Mouse (Mus musculus) embryo, embryonic 10 days (tissue): ENCODE results near the gene Fcgr4.
"Not testable (repeated sequence)": the region's sequence is repeated elsewhere in the genome, so short reads cannot be mapped to it uniquely, and the experiment has no call there.

Experiments
- DNase-seq: peaks from one replicate; pipeline ENCODE4 v3.0.0-alpha.2; 2015; ENCODE audit warnings: low spot score

Gene Fcgr4

DNA sequence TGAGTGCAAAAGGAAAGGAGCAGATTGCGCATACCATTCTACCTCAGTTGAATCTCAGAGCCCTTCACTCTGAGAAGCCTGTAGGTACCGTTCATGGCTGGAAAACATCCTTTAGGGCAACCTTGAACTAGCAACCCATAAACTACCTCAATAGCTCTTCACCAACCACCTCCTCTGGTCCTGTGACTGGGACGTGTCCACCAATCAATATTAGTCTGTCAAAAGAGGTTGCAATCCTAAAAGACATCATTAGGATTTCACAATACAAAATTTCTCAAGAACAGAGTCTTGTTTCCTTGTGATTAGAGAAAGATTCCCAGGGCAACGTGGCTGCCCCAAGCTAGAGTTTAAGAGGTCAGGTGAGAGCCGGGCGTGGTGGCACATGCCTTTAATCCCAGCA is 34.6 kb downstream of the Fcgr4 start:
- no peak for DNase-seq

DNA sequence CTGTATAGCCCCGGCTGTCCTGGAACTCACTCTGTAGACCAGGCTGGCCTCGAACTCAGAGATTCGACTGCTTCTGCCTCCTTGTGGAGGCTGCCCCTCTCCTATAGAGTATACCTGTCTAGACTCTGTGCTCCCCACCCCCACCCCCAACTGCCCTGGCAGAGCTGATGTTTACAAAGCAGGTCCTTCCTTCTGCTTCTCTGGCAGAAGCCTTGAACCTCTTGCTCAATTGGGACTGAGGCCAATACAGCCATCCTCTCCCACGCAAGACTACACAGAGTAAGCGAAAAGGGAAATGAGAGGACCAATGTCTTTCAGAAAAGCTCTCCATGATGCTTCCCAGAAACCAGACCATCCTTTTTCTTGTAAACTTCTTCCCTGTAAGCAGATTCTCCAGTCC is 38.5 kb downstream of the Fcgr4 start:
- no peak for DNase-seq

DNA sequence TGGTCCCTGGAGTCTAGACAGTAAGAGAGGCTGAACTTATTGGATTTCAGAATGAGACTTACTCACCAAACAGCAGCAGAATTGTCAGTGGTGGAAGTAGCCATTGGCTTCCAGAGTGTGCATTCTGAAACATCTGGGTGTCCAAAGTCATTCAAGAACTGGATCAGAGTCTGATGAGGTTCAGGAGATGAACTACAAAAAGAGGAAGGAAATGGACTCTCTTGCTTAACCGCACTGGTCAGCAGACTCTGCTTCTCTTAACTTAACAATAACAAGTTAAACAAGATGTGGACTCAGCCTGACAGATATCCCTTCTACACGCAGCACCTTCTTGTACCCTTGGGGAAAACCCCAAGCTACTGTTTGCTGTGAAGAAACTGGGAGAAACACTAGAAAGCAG is 40.5 kb downstream of the Fcgr4 start:
- no peak for DNase-seq

DNA sequence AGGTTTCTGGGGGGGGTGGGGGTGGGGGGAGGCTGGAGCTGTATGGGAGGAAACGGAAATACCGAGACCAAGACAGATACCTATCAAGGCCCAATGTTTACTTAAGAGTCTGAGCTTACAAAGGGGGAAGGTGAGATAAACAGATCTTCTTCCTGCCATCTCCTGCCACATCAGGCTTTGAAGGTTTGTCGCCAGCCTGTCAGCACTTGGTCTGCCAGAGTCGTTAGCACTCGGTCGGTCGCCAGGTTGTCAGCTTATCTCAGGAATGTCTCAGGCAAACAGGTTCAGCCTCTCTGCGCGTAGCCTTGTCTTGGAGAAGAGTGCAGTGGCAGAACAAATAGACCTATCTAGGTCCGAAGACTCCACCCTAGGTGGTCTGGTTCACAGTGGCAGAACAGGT is 41.7 kb downstream of the Fcgr4 start:
- DNase-seq: peak; percentile 16

- no peak for DNase-seq
These were observed 42.8 kb downstream of the Fcgr4 start for GRCm38 (mm10) chr1:171061566-171061965.

- DNase-seq: peak; percentile 49
These were observed 45.1 kb downstream of the Fcgr4 start for GRCm38 (mm10) chr1:171063569-171064490.

DNA sequence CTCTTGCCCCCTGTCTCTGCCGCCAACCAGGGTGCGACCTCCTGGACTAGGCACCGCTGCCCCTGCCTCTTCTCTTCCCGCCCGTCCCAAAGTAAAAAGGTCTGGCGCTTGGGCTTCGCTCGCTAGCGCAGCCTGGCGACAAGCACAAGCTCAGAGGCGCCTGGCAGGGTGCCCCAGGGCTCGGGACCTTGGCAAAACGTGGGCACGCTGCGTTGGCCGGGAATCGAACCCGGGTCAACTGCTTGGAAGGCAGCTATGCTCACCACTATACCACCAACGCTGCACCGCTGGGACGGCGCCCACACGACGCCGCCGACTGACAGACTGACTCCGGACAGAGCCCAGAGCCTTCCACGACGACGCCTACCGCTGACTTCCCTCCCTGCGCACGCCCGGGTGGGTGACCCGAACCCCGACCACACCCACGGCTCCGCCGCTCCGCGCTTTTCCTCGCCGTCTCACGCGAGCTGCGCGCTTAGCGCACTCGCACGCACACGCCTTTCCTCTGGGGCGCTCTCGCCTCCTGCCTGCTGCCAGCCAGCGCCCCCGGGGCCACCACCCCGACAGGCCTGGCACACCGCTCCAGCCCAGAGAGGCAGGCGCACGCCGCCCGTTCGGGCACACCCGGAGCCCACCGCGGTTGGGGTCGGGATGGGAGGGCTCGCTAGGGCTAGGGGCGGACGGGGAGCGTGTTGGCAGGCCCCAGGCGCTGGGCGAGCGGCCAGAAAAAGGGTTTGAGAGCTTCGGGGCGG is 45.9 kb downstream of the Fcgr4 start, which contains the start of gene Fcgr3:
TSS of gene Fcgr3 (minus strand) at position 445 of the 752 bp plus-strand sequence.
- DNase-seq: peak; percentile 79

GRCm38 (mm10) chr1:171065243-171065587 is 46.5 kb downstream of the Fcgr4 start:
- not testable (repeated sequence) for DNase-seq

DNA sequence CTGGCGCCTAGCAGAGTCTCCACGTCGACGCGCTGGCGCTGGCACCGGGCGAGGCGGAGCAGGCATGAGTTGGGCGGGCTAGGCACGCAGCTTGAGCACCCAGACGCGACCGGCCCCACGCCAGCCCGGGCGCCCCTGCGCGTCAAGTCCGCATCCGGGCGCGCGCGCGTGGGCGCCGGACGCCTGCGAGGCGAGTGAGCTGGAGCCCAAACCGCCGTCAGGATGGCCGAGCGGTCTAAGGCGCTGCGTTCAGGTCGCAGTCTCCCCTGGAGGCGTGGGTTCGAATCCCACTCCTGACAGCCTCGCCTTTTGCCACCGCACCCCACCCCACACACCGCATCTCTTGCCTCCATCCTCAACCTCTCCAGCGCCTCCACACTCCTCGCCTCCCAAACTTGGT is 47.0 kb downstream of the Fcgr4 start:
- not testable (repeated sequence) for DNase-seq

- not testable (repeated sequence) for DNase-seq
These were observed 47.9 kb downstream of the Fcgr4 start for GRCm38 (mm10) chr1:171066583-171066982.

- DNase-seq: not testable (repeated sequence)
These were observed 49.2 kb downstream of the Fcgr4 start for GRCm38 (mm10) chr1:171067928-171068327.

DNA sequence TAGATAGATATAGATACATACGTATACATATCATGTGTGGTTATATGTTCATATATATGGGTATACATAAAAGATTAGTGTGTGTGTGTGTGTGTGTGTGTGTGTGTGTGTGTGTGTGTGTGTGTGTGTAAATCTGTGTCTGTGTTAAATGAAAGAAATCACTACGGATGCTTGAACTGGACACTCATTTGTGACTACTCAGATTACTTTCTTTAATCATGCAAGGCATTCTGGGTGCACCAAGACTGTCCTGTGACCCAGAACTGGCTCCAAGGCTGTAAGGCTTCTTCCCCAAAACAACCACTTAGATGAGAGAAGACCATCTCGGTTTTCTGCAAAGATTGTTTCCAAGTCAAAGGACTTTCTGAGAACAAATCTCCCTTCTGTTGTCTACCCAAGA is 50.8 kb downstream of the Fcgr4 start:
- DNase-seq: peak; percentile 49

DNA sequence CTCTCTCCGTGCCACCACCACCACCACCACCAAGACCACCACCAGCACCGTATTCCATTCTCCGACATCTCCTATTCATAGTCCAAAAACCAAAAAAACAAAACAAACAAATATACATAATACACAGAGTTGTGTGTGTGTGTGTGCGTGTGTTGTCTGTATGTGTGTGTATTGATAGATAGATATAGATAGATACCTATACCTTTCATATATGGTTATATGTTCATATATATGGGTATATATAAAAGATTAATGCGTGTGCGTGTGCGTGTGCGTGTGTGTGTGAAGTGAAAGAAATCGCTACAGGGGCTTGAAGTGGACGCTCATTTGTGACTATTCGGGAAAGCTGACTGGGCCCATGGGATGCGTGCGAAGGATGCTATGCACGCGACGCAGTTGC is 52.2 kb downstream of the Fcgr4 start:
- DNase-seq: not testable (repeated sequence)

DNA sequence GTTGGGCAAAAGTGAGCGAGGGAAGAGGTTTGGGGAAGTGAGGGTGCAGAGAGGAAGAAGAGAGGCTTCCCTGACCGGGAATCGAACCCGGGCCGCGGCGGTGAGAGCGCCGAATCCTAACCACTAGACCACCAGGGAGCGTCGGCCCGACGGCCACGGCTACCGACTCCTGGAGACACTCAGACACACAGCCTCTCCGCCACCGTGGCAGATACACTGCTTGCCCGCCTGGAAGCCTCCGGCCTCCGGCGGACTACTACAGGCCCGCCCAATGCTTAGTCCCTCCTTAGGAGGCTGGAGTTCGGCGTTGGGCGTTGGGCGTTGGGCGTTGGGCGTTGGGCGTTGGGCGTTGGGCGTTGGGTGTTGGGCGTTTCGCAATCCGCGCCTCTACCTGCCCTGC is 53.0 kb downstream of the Fcgr4 start:
- not testable (repeated sequence) for DNase-seq

GRCm38 (mm10) chr1:171072217-171072616 is 53.5 kb downstream of the Fcgr4 start:
- DNase-seq: not testable (repeated sequence)

DNA sequence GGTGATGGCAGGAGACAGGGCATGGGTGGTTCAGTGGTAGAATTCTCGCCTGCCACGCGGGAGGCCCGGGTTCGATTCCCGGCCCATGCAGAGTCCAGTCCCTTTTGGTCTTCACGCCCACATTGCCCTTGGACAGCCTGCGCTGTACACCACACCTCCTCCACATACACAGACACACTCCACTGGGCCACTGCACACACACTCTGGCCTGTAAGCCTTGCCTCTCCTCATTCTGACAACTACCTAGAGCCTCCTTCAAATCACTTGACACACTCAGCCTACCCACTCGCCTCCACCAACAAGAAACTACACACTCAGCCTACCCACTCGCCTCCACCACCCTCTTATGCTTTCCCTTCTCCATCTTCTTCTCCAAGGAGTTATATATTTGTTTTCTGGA is 55.6 kb downstream of the Fcgr4 start:
- DNase-seq: peak; percentile 82

GRCm38 (mm10) chr1:171076176-171076575 is 57.5 kb downstream of the Fcgr4 start:
- DNase-seq: not testable (repeated sequence)

DNA sequence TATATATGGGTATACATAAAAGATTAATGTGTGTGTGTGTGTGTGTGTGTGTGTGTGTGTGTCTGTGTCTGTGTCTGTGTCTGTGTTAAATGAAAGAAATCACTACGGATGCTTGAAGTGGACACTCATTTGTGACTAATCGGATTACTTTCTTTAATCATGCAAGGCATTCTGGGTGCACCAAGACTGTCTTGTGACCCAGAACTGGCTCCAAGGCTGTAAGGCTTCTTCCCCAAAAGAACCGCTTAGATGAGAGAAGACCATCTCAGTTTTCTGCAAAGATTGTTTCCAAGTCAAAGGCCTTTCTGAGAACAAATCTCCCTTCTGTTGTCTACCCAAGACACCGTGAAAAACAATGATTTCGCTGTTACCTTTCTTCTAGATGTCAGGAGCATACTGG is 58.5 kb downstream of the Fcgr4 start:
- DNase-seq: not testable (repeated sequence)

DNA sequence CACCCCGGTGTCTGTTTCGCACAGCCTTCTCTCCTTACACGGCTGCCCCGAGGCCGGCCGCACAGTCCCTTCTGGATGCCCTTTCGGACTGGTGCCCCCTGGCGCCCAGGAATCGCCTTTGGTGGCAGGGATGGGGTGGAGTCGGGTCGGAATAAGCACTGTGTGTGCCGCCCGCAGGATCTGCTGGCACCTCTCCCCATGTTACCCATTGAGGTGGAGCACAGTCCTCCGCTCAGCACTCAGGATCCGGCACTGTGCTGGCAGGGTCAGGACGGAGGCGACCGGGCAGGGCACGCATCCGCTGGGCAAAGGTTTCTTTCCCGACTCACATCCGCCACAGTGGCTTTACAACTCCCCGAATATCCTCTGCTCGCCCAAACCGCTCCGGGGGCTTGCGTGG is 59.2 kb downstream of the Fcgr4 start:
- not testable (repeated sequence) for DNase-seq

DNA sequence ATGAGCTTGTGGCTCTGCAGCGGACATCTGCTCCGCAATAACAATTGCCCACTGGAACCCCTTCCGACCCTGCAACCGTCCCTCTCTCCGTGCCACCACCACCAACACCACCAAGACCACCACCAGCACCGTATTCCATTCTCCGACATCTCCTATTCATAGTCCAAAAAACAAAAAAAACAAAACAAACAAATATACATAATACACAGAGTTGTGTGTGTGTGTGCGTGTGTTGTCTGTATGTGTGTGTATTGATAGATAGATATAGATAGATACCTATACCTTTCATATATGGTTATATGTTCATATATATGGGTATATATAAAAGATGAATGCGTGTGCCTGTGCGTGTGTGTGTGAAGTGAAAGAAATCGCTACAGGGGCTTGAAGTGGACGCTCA is 59.7 kb downstream of the Fcgr4 start:
- not testable (repeated sequence) for DNase-seq

GRCm38 (mm10) chr1:171079345-171079744 is 60.6 kb downstream of the Fcgr4 start:
- not testable (repeated sequence) for DNase-seq
